Mouse (Mus musculus): Measurements from ENCODE around the gene Asic1. TPM values are rescaled to one million over a fixed set of nuclear protein-coding genes. Genes with fewer than 3 reads are reported as not detected.
A peak's percentile ranks its signal among the peaks of the same experiment; 100 is the strongest.

Gene Asic1
- polyA plus RNA-seq, 1 experiment from 2014 or later, result 4.1 TPM

GRCm38 (mm10) chr15:99701999-99702900 is 32.1 kb downstream of the Asic1 start, which contains the start of gene Smarcd1:
Gene Smarcd1 (plus strand): TSS chr15:99702129.
- Histone ChIP-seq H3K27ac (replicated peaks; ENCODE audit: low read depth, low read length) (peak within 1 kb of the TSS; percentile 96), H3K4me1 (ENCODE audit: control insufficient read depth, insufficient read depth, low read length) (peaks cover 15% of the 10 kb centered on the region), H3K4me3 (ENCODE audit: low read depth, low read length) (peak within 1 kb of the TSS; percentile 66), H3K36me3 (ENCODE audit: control insufficient read depth, insufficient read depth, low read length) (peaks cover 35% of the 10 kb centered on the region), H3K9ac (ENCODE audit: low read depth, low read length) (peak within 1 kb of the TSS; percentile 92), H3K4me2 (ENCODE audit: low read depth, low read length) (peak within 1 kb of the TSS; percentile 80), H3K27me3 (replicated peaks; ENCODE audit: control insufficient read depth, insufficient read depth, low read length) (no peaks in the 10 kb centered on the region), H3K9me3 (ENCODE audit: control insufficient read depth, low read length) (no peaks in the 10 kb centered on the region)
- under 1% methylated on average over 37 of the region's 71 CpGs for WGBS
- DNase-seq (ENCODE audit: low spot score) (peak; percentile 98), ATAC-seq (ENCODE audit: low read depth) (peak; percentile 97)

- H3K9ac ChIP-seq (ENCODE audit: low read depth, low read length), result peak overlapping the region; percentile 92
- H3K4me1 ChIP-seq (ENCODE audit: control insufficient read depth, insufficient read depth, low read length), result peaks cover 15% of the 10 kb centered on the region
- no peaks in the 10 kb centered on the region for H3K27me3 ChIP-seq (replicated peaks; ENCODE audit: control insufficient read depth, insufficient read depth, low read length)
- peak overlapping the region; percentile 80 for H3K4me2 ChIP-seq (ENCODE audit: low read depth, low read length)
- 60% methylated on average over 9 of the region's 9 CpGs for WGBS
- H3K27ac ChIP-seq (replicated peaks; ENCODE audit: low read depth, low read length), result peak overlapping the region; percentile 96; the same call in 1 of the 2 replicates
- ATAC-seq (ENCODE audit: low read depth) (no peak), DNase-seq (ENCODE audit: low spot score) (no peak)
- no peaks in the 10 kb centered on the region for H3K9me3 ChIP-seq (ENCODE audit: control insufficient read depth, low read length)
- H3K4me3 ChIP-seq (ENCODE audit: low read depth, low read length), result peak overlapping the region; percentile 66
- H3K36me3 ChIP-seq (ENCODE audit: control insufficient read depth, insufficient read depth, low read length), result peaks cover 44% of the 10 kb centered on the region
Observed at GRCm38 (mm10) chr15:99703104-99703503, 32.9 kb downstream of the Asic1 start.

- WGBS, result 47% methylated on average over 5 of the region's 5 CpGs
- H3K4me2 ChIP-seq (ENCODE audit: low read depth, low read length), result peak overlapping the region; percentile 80
- peaks cover 49% of the 10 kb centered on the region for H3K36me3 ChIP-seq (ENCODE audit: control insufficient read depth, insufficient read depth, low read length)
- H3K27me3 ChIP-seq (replicated peaks; ENCODE audit: control insufficient read depth, insufficient read depth, low read length), result no peaks in the 10 kb centered on the region
- ATAC-seq (ENCODE audit: low read depth) (no peak), DNase-seq (ENCODE audit: low spot score) (no peak)
- no peaks in the 10 kb centered on the region for H3K9me3 ChIP-seq (ENCODE audit: control insufficient read depth, low read length)
- H3K4me3 ChIP-seq (ENCODE audit: low read depth, low read length), result peak overlapping the region; percentile 66
- peak overlapping the region; percentile 23 for H3K27ac ChIP-seq (replicated peaks; ENCODE audit: low read depth, low read length)
- peak overlapping the region; percentile 32 for H3K9ac ChIP-seq (ENCODE audit: low read depth, low read length)
- H3K4me1 ChIP-seq (ENCODE audit: control insufficient read depth, insufficient read depth, low read length), result peaks cover 15% of the 10 kb centered on the region
Observed at GRCm38 (mm10) chr15:99703676-99704040, 33.5 kb downstream of the Asic1 start.

- H3K4me2 ChIP-seq (ENCODE audit: low read depth, low read length), result peak overlapping the region; percentile 80
- peaks cover 54% of the 10 kb centered on the region for H3K36me3 ChIP-seq (ENCODE audit: control insufficient read depth, insufficient read depth, low read length)
- DNase-seq (ENCODE audit: low spot score) (no peak), ATAC-seq (ENCODE audit: low read depth) (no peak)
- no peaks in the 10 kb centered on the region for H3K9me3 ChIP-seq (ENCODE audit: control insufficient read depth, low read length)
- 38% methylated on average over 21 of the region's 23 CpGs for WGBS
- H3K27ac ChIP-seq (replicated peaks; ENCODE audit: low read depth, low read length), result peak overlapping the region; percentile 23
- peaks cover 15% of the 10 kb centered on the region for H3K4me1 ChIP-seq (ENCODE audit: control insufficient read depth, insufficient read depth, low read length)
- H3K9ac ChIP-seq (ENCODE audit: low read depth, low read length), result peak overlapping the region; percentile 32
- H3K4me3 ChIP-seq (ENCODE audit: low read depth, low read length), result no peak overlapping the region
- H3K27me3 ChIP-seq (replicated peaks; ENCODE audit: control insufficient read depth, insufficient read depth, low read length), result no peaks in the 10 kb centered on the region
Observed at GRCm38 (mm10) chr15:99704041-99704681, 34.0 kb downstream of the Asic1 start.

- Histone ChIP-seq H3K27ac (replicated peaks; ENCODE audit: low read depth, low read length) (peak overlapping the region; percentile 23), H3K9ac (ENCODE audit: low read depth, low read length) (no peak overlapping the region), H3K27me3 (replicated peaks; ENCODE audit: control insufficient read depth, insufficient read depth, low read length) (no peaks in the 10 kb centered on the region), H3K9me3 (ENCODE audit: control insufficient read depth, low read length) (no peaks in the 10 kb centered on the region), H3K4me1 (ENCODE audit: control insufficient read depth, insufficient read depth, low read length) (peaks cover 15% of the 10 kb centered on the region), H3K4me3 (ENCODE audit: low read depth, low read length) (no peak overlapping the region), H3K4me2 (ENCODE audit: low read depth, low read length) (no peak overlapping the region; the same call in 1 of the 2 replicates), H3K36me3 (ENCODE audit: control insufficient read depth, insufficient read depth, low read length) (peaks cover 61% of the 10 kb centered on the region)
- no peak for ATAC-seq (ENCODE audit: low read depth)
- DNase-seq (ENCODE audit: low spot score), result no peak
- 58% methylated on average over 7 of the region's 7 CpGs for WGBS
Observed at GRCm38 (mm10) chr15:99704881-99705280, 34.7 kb downstream of the Asic1 start.

GRCm38 (mm10) chr15:99705440-99706048 is 35.4 kb downstream of the Asic1 start, which contains the start of gene Gm17349:
Gene Gm17349 (minus strand): TSS chr15:99705490.
- no peaks in the 10 kb centered on the region for H3K27me3 ChIP-seq (replicated peaks; ENCODE audit: control insufficient read depth, insufficient read depth, low read length)
- peak within 1 kb of the TSS; percentile 32 for H3K9ac ChIP-seq (ENCODE audit: low read depth, low read length)
- peak within 1 kb of the TSS; percentile 23 for H3K27ac ChIP-seq (replicated peaks; ENCODE audit: low read depth, low read length)
- H3K4me3 ChIP-seq (ENCODE audit: low read depth, low read length), result no peak within 1 kb of the TSS
- ATAC-seq (ENCODE audit: low read depth) (no peak), DNase-seq (ENCODE audit: low spot score) (no peak)
- no peaks in the 10 kb centered on the region for H3K9me3 ChIP-seq (ENCODE audit: control insufficient read depth, low read length)
- WGBS, result 69% methylated on average over 11 of the region's 11 CpGs
- H3K4me1 ChIP-seq (ENCODE audit: control insufficient read depth, insufficient read depth, low read length), result peaks cover 15% of the 10 kb centered on the region
- H3K4me2 ChIP-seq (ENCODE audit: low read depth, low read length), result peak within 1 kb of the TSS; percentile 80
- peaks cover 68% of the 10 kb centered on the region for H3K36me3 ChIP-seq (ENCODE audit: control insufficient read depth, insufficient read depth, low read length)

- Histone ChIP-seq H3K27ac (replicated peaks; ENCODE audit: low read depth, low read length) (no peak overlapping the region), H3K27me3 (replicated peaks; ENCODE audit: control insufficient read depth, insufficient read depth, low read length) (no peaks in the 10 kb centered on the region), H3K4me1 (ENCODE audit: control insufficient read depth, insufficient read depth, low read length) (peaks cover 9% of the 10 kb centered on the region), H3K4me3 (ENCODE audit: low read depth, low read length) (no peak overlapping the region), H3K9ac (ENCODE audit: low read depth, low read length) (no peak overlapping the region), H3K4me2 (ENCODE audit: low read depth, low read length) (no peak overlapping the region), H3K36me3 (ENCODE audit: control insufficient read depth, insufficient read depth, low read length) (peaks cover 94% of the 10 kb centered on the region), H3K9me3 (ENCODE audit: control insufficient read depth, low read length) (no peaks in the 10 kb centered on the region)
- 96% methylated on average over 13 of the region's 13 CpGs for WGBS
- DNase-seq (ENCODE audit: low spot score), result no peak
- ATAC-seq (ENCODE audit: low read depth), result no peak
Observed at GRCm38 (mm10) chr15:99708176-99708575, 38.0 kb downstream of the Asic1 start.
